Mouse (Mus musculus): Measurements from ENCODE around the gene Defb36. TPM values are rescaled to one million over a fixed set of nuclear protein-coding genes. Genes with fewer than 3 reads are reported as not detected.

Defb36 gene
- polyA plus RNA-seq, 1 experiment from 2014 or later = not detected

GRCm38 (mm10) chr2:152600076-152600475 is 4.1 kb upstream of the Defb36 start:
- Histone ChIP-seq H3K9ac (no peak overlapping the region), H3K4me2 (no peak overlapping the region), H3K4me1 (no peaks in the 10 kb centered on the region), H3K36me3 (replicated peaks) (no peaks in the 10 kb centered on the region), H3K4me3 (no peak overlapping the region), H3K9me3 (no peaks in the 10 kb centered on the region), H3K27me3 (replicated peaks) (no peaks in the 10 kb centered on the region), H3K27ac (no peak overlapping the region)
- 86% methylated on average over 6 of the region's 6 CpGs for WGBS
- no peak for ATAC-seq (replicated peaks)

DNA sequence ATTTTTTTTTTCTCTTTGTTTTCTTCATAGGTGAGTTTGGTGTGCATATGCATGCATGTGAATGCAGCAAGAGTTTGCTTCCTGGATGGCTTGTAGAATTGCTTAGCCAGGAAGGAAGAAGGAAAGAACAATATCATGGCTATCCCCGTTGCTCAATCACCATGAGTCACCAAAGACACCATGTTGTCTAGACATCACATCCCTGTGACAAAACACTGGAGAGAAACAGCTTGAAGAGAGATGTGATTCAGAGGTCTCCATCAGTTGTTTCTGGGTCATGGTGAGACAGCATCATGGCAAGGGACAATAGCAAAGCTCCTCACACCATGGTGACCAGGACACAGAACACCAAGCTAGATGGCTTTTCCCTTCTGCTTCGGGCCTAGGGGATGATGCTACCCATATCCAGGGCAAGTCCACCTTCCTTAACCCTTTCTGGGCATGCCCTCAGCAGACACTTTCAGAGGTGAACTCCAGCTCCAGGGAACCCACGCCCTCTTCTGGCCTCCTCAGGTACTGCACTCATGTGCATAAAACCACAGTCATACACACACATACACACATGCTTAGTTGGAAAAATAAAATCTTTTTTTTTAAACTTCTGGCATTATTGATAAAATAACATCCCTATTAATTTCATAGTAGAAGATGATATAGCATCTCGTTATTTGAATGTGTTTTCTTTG is 2.7 kb upstream of the Defb36 start:
- Histone ChIP-seq H3K27ac (no peak overlapping the region), H3K36me3 (replicated peaks) (no peaks in the 10 kb centered on the region), H3K27me3 (replicated peaks) (no peaks in the 10 kb centered on the region), H3K4me2 (no peak overlapping the region), H3K9me3 (no peaks in the 10 kb centered on the region), H3K9ac (no peak overlapping the region), H3K4me1 (no peaks in the 10 kb centered on the region), H3K4me3 (no peak overlapping the region)
- no peak for ATAC-seq (replicated peaks)
- 79% methylated on average over 4 of the region's 4 CpGs for WGBS

DNA sequence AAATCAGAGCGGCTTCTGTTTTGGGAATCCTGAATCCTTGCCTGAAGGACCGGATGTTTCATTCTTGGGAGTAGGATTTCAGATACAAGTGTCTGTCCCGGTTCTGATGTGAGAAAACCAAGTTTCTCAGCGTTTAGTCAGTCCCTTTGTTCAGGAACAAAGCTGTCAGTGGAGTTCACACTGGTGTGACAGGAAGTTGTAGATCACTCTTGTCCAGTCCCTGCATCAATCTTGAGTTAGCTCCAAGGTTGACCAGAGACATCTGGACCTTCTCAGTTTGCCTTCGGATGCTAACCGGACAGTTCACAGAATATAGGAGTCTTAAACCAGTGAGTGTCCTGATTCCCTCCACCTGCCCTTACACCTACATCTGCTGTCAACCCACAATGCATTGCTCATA is 3.6 kb downstream of the Defb36 start:
- ATAC-seq (replicated peaks) = no peak
- no peaks in the 10 kb centered on the region for H3K27me3 ChIP-seq (replicated peaks)
- H3K36me3 ChIP-seq (replicated peaks) = no peaks in the 10 kb centered on the region
- whole genome bisulfite sequencing = 75% methylated on average over 6 of the region's 6 CpGs
- H3K4me1 ChIP-seq = no peaks in the 10 kb centered on the region
- no peak overlapping the region for H3K4me3 ChIP-seq
- no peak overlapping the region for H3K27ac ChIP-seq
- H3K4me2 ChIP-seq = no peak overlapping the region
- H3K9ac ChIP-seq = no peak overlapping the region
- H3K9me3 ChIP-seq = no peaks in the 10 kb centered on the region

- 95% methylated on average over 1 of the region's 1 CpGs for WGBS
- Histone ChIP-seq H3K27ac (no peak overlapping the region), H3K27me3 (replicated peaks) (no peaks in the 10 kb centered on the region)
Measured at GRCm38 (mm10) chr2:152608719-152609118, 4.6 kb downstream of the Defb36 start.

DNA sequence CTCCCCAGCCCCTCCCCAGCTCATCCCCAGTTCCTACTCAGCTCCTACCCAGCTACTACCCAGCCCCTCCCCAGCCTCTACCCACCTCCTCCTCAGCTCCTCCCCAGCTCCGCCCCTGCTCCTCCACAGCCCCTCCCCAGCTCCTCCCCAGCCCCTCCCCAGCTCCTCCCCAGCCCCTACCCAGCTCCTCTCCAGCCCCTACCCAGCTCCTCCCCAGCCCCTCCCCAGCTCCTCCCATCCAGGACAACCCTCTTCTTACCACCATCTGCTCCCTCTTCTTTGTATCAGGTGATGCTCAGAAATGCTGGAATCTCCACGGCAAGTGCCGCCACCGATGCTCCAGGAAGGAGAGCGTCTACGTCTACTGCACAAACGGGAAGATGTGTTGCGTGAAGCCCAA is 8.1 kb downstream of the Defb36 start:
- Histone ChIP-seq H3K27me3 (replicated peaks) (no peaks in the 10 kb centered on the region), H3K4me3 (no peak overlapping the region), H3K9me3 (no peaks in the 10 kb centered on the region), H3K4me2 (no peak overlapping the region), H3K36me3 (replicated peaks) (no peaks in the 10 kb centered on the region), H3K27ac (no peak overlapping the region), H3K9ac (no peak overlapping the region), H3K4me1 (no peaks in the 10 kb centered on the region)
- no peak for ATAC-seq (replicated peaks)
- 43% methylated on average over 8 of the region's 8 CpGs for WGBS

More at GRCm38 (mm10) chr2:152608719-152609118, 4.6 kb downstream of the Defb36 start:
- Histone ChIP-seq H3K4me1 (no peaks in the 10 kb centered on the region), H3K9me3 (no peaks in the 10 kb centered on the region), H3K4me2 (no peak overlapping the region), H3K36me3 (replicated peaks) (no peaks in the 10 kb centered on the region), H3K9ac (no peak overlapping the region), H3K4me3 (no peak overlapping the region)
- ATAC-seq (replicated peaks) = no peak

- H3K4me1 ChIP-seq = no peaks in the 10 kb centered on the region
- no peak overlapping the region for H3K27ac ChIP-seq
- H3K27me3 ChIP-seq (replicated peaks) = no peaks in the 10 kb centered on the region
- no peak overlapping the region for H3K4me3 ChIP-seq
- H3K36me3 ChIP-seq (replicated peaks) = no peaks in the 10 kb centered on the region
- WGBS = 10% methylated on average over 7 of the region's 7 CpGs
- H3K9me3 ChIP-seq = no peaks in the 10 kb centered on the region
- no peak overlapping the region for H3K4me2 ChIP-seq
- peak; percentile 78 for ATAC-seq (replicated peaks)
- H3K9ac ChIP-seq = no peak overlapping the region
Measured at GRCm38 (mm10) chr2:152615563-152615962, 11.4 kb downstream of the Defb36 start.

- Histone ChIP-seq H3K9ac (no peak overlapping the region), H3K4me1 (no peaks in the 10 kb centered on the region), H3K27ac (no peak overlapping the region), H3K4me2 (no peak overlapping the region), H3K4me3 (no peak overlapping the region), H3K9me3 (no peaks in the 10 kb centered on the region), H3K27me3 (replicated peaks) (no peaks in the 10 kb centered on the region), H3K36me3 (replicated peaks) (no peaks in the 10 kb centered on the region)
- ATAC-seq (replicated peaks) = no peak
- WGBS = 79% methylated on average over 6 of the region's 6 CpGs
Measured at GRCm38 (mm10) chr2:152616470-152616869, 12.3 kb downstream of the Defb36 start.

GRCm38 (mm10) chr2:152617374-152617773 is 13.2 kb downstream of the Defb36 start:
- 59% methylated on average over 5 of the region's 5 CpGs for WGBS
- Histone ChIP-seq H3K9ac (no peak overlapping the region), H3K27ac (no peak overlapping the region), H3K4me3 (no peak overlapping the region), H3K4me1 (no peaks in the 10 kb centered on the region), H3K36me3 (replicated peaks) (no peaks in the 10 kb centered on the region), H3K9me3 (no peaks in the 10 kb centered on the region), H3K4me2 (no peak overlapping the region), H3K27me3 (replicated peaks) (no peaks in the 10 kb centered on the region)
- no peak for ATAC-seq (replicated peaks)

GRCm38 (mm10) chr2:152620367-152621134 is 16.4 kb downstream of the Defb36 start:
- no peak overlapping the region for H3K4me3 ChIP-seq
- no peaks in the 10 kb centered on the region for H3K27me3 ChIP-seq (replicated peaks)
- H3K9me3 ChIP-seq = no peaks in the 10 kb centered on the region
- no peak for ATAC-seq (replicated peaks)
- 74% methylated on average over 9 of the region's 9 CpGs for WGBS
- H3K4me2 ChIP-seq = no peak overlapping the region
- H3K9ac ChIP-seq = no peak overlapping the region
- no peak overlapping the region for H3K27ac ChIP-seq
- H3K4me1 ChIP-seq = peaks cover 5% of the 10 kb centered on the region; the same call in 1 of the 2 replicates
- H3K36me3 ChIP-seq (replicated peaks) = no peaks in the 10 kb centered on the region

DNA sequence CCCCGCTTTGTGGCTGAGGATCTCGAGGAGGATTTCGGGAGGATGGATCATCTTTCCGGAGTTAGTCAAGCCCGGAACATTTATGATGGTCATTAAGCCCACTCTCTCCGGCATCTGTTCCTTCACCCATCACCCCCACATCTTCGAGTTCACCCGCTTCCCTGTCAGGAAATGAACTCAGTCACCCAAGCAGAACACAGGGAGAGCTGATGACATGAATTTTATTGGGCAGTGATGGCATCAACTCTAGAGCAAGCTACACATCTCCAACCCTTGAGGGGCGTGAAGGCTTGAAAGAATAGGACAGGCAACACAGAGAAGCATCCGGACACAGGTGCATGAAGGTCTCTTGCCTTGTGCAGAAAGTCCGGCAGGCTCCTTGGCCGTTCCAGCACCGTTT is 18.0 kb downstream of the Defb36 start:
- Histone ChIP-seq H3K4me3 (no peak overlapping the region), H3K27me3 (replicated peaks) (peaks cover 14% of the 10 kb centered on the region), H3K9ac (no peak overlapping the region), H3K36me3 (replicated peaks) (no peaks in the 10 kb centered on the region), H3K4me1 (peaks cover 21% of the 10 kb centered on the region), H3K27ac (no peak overlapping the region), H3K4me2 (no peak overlapping the region), H3K9me3 (no peaks in the 10 kb centered on the region)
- WGBS = 93% methylated on average over 13 of the region's 13 CpGs
- no peak for ATAC-seq (replicated peaks)

DNA sequence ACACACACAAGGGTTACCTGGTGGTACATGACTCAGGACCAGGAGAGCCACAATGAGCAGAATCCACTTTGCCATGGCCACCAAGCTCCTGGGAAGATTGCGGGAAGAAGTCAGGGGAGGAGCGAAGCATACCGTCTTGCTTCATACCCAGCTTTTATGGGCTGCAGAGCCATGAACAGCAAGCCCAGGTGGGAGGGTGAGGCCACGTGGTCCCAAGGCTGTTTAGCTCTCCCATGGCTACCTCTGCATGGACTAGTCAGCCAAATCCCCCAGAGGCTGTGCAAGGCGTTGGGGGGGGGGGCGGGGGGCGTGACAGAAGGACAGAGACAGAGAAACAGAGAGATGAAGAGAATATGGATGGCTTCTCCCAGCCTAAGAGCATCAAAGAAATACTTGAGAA is 18.8 kb downstream of the Defb36 start, which contains the start of gene Defb25:
Gene Defb25 (minus strand): TSS at position 101 of the 400 bp plus-strand sequence.
- Histone ChIP-seq H3K4me3 (no peak within 1 kb of the TSS), H3K4me1 (peaks cover 24% of the 10 kb centered on the region), H3K9ac (no peak within 1 kb of the TSS), H3K4me2 (no peak within 1 kb of the TSS), H3K36me3 (replicated peaks) (no peaks in the 10 kb centered on the region), H3K27ac (no peak within 1 kb of the TSS), H3K27me3 (replicated peaks) (peaks cover 17% of the 10 kb centered on the region), H3K9me3 (no peaks in the 10 kb centered on the region)
- no peak for ATAC-seq (replicated peaks)
- WGBS = 87% methylated on average over 7 of the region's 7 CpGs

DNA sequence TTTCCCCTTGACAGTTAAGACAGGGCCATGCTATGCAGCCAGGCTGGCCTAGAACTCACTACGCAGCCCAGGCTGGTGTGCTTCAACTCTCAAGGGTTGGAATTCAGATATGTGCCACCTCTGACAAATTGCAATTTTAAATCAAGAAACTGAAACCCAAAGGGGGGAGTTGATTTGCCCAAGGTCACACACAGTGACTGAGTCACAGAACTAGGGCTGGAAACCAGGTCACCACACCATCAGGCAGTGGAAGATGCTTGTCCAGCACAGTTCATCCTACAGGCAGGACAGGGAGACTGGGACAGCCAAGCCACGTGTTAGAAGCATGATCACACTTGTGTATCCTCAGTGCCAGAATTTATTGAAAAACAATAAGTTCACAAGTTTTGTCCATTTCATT is 20.4 kb downstream of the Defb36 start:
- H3K27ac ChIP-seq = no peak overlapping the region
- H3K4me3 ChIP-seq = no peak overlapping the region
- peaks cover 32% of the 10 kb centered on the region for H3K27me3 ChIP-seq (replicated peaks)
- no peak overlapping the region for H3K9ac ChIP-seq
- no peaks in the 10 kb centered on the region for H3K36me3 ChIP-seq (replicated peaks)
- ATAC-seq (replicated peaks) = no peak
- H3K9me3 ChIP-seq = no peaks in the 10 kb centered on the region
- peaks cover 24% of the 10 kb centered on the region for H3K4me1 ChIP-seq
- no peak overlapping the region for H3K4me2 ChIP-seq
- 83% methylated on average over 2 of the region's 2 CpGs for WGBS

GRCm38 (mm10) chr2:152625256-152625655 is 21.1 kb downstream of the Defb36 start:
- no peak overlapping the region for H3K27ac ChIP-seq
- no peak overlapping the region for H3K4me2 ChIP-seq
- WGBS = 0% methylated on average over 1 of the region's 1 CpGs
- H3K4me3 ChIP-seq = no peak overlapping the region
- H3K4me1 ChIP-seq = peaks cover 24% of the 10 kb centered on the region
- H3K27me3 ChIP-seq (replicated peaks) = peaks cover 33% of the 10 kb centered on the region
- H3K9me3 ChIP-seq = no peaks in the 10 kb centered on the region
- H3K36me3 ChIP-seq (replicated peaks) = no peaks in the 10 kb centered on the region
- peak; percentile 77 for ATAC-seq (replicated peaks)
- H3K9ac ChIP-seq = no peak overlapping the region
